Mouse (Mus musculus): ENCODE results near the gene Tent5b.
"Not testable (repeated sequence)": the region's sequence is repeated elsewhere in the genome, so short reads cannot be mapped to it uniquely, and the experiment has no call there.

The Tent5b gene

DNA sequence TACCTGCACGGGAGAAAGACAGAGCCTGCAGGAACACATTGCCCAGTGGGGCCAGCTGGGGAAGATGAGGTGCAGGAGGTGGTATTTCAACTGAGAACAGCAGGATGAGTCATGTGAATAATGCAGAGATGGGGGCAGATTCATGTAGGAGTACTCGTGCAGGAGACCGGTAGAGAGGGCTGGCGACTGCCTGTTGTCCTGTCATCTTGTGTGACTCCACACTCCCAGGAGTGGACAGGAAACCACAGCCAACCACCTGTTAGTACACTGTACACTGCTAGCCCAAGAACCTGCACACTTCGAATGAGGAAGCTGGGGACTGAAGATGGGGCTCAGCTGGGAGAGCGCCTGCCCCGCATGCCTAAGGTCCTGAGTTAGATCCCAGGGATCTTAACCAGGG lies 21.6 kb downstream of the Tent5b start:
- no peak for DNase-seq (ENCODE audit: low spot score in 2 of 2)

- no peak for DNase-seq (ENCODE audit: low spot score in 2 of 2)
These were observed 24.4 kb downstream of the Tent5b start for GRCm38 (mm10) chr4:133504300-133504699.

GRCm38 (mm10) chr4:133504755-133505485 lies 25.0 kb downstream of the Tent5b start:
- DNase-seq (ENCODE audit: low spot score in 2 of 2): no peak

GRCm38 (mm10) chr4:133506573-133506972 lies 26.6 kb downstream of the Tent5b start:
- no peak for DNase-seq (ENCODE audit: low spot score in 2 of 2)

- no peak for DNase-seq (ENCODE audit: low spot score in 2 of 2)
These were observed 29.1 kb downstream of the Tent5b start for GRCm38 (mm10) chr4:133508990-133509389.

DNA sequence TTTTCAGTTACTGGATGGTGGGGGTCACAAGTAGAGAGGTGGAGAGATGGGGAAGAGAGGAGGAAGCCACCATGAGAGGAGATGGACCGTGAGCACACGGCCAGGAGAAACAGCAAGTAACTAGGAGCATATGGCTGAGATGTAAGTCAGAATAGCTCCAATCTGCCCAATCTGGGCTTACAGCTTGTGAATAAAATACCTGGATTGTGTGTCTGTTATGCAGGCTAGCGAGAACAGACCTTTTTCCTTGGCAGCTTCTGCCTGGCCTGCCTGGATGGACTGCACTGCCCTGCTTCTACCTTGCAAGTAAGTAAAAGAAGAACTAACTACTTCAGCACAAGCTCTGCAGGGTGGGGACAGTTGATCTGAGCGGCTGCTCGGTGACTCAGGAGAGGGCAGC lies 31.1 kb downstream of the Tent5b start:
- no peak for DNase-seq (ENCODE audit: low spot score in 2 of 2)

DNA sequence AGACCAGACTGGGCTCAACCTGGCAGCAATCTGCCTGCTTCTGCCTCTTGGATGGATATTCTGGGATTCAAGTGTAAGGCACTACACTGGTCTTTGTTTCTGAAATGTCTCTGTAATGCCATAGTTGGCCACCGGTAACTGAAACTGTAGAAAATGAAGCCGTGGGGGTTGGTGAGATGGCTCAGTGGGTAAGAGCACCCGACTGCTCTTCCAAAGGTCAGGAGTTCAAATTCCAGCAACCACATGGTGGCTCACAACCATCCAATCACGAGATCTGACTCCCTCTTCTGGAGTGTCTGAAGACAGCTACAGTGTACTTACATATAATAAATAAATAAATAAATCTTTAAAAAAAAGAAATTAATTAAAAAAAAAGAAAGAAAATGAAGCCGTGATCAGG lies 32.6 kb downstream of the Tent5b start:
- DNase-seq (ENCODE audit: low spot score in 2 of 2): not testable (repeated sequence)

GRCm38 (mm10) chr4:133512972-133513371 lies 33.0 kb downstream of the Tent5b start:
- DNase-seq (ENCODE audit: low spot score in 2 of 2): peak; percentile 57 to 67

DNA sequence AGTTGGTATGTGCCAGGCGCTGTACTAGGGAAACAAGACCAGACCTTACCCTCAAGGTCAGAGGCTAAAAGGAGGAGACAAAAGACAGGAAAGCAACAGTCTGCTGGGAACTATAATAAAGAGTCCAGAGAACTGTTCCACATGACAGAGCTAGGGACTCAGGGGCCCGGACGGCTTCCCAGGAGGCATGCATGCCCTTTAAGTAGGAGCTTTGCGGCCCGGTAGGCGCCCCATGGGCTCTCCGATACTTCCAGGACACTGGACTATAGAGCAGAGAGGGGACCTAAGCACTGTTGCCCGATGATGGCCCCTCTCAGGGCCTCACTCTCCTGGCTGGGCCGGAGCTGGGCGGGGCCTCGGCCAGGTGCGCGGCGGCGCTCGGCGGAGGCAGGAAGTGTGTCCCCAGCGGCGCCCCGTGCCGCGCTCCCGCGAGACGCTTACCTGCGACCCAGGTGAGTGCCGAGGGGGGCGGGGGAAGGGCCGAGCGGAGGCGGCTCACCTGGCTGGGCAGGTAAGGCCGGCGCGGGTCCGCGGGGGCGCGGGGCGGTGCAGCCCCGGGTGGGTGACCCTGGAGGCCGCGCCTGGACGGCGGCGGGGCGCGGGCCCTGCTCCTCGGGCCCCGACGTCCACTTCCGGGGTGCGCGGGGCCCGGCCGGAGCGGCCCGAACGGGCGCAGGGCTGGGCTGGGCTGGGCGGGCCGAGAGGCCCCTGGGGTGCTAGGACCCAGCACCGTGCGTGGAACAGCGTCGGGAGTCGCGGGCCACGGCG lies 38.9 kb downstream of the Tent5b start, which contains the start of gene Kdf1:
TSS of gene Kdf1 (plus strand) at position 363 of the 768 bp plus-strand sequence.
- no peak for DNase-seq (ENCODE audit: low spot score in 2 of 2)

- DNase-seq (ENCODE audit: low spot score in 2 of 2): no peak
These were observed 39.4 kb downstream of the Tent5b start for GRCm38 (mm10) chr4:133519369-133519665.

GRCm38 (mm10) chr4:133521502-133521901 lies 41.6 kb downstream of the Tent5b start:
- DNase-seq (ENCODE audit: low spot score in 2 of 2): peak in 1 of 2 experiments; percentile 39

DNA sequence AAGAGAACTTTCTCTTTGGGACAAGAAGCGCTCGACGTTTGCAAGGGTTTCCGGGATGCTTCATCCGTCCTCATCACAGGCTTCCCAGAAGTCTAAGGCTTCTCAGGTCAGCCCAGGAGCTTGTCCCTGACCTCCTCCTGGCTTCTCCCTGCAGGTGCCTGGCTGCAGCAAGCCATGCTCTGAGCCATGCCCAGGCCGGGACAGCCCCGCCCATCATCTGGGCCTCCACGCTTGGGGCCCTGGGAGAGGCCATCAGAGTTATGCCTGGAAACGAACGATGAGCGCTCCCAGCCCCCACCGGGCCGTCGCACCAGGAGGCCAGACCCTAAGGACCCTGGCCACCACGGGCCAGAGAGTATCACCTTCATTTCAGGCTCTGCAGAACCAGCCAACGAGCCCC lies 47.9 kb downstream of the Tent5b start:
- no peak for DNase-seq (ENCODE audit: low spot score in 2 of 2)

DNA sequence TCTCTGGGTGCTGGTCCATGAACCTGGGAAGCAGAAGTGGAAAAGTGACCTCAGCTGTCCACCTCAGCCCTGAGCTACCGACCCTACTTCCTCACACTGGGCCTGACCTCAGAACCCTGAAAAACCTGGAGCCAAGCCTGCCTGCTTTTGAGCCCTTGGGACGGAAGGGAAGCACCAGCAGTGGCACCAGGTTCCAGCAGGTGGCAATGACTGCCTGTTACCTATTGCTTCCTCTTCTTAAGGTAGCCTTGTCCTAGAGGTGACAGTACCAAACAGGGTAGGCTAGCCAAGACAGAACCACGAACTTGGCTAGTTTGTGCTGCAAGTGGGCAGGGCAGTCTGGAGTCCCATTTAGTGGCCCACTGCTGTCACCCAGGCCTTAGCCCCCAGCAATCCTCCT lies 52.8 kb downstream of the Tent5b start:
- no peak for DNase-seq (ENCODE audit: low spot score in 2 of 2)

DNA sequence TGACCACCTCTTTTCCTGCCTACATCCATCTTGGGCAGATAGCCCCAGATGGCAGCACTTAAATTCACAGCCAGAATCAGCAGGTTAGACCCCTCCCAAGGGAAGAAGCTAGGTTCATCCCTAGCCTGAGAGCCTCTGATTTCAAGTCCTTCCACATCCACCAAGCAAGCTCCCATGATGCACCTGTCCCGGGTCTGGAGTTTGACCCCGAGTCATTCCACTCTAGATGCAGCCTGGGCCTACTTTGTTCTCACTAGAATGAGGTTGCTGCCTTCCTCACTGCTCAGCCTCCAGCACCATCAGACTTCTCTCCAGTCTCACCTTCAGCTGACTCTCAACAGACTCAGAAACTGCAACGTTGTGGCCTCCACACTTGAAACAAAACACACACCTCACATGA lies 56.1 kb downstream of the Tent5b start:
- DNase-seq (ENCODE audit: low spot score in 2 of 2): no peak

DNA sequence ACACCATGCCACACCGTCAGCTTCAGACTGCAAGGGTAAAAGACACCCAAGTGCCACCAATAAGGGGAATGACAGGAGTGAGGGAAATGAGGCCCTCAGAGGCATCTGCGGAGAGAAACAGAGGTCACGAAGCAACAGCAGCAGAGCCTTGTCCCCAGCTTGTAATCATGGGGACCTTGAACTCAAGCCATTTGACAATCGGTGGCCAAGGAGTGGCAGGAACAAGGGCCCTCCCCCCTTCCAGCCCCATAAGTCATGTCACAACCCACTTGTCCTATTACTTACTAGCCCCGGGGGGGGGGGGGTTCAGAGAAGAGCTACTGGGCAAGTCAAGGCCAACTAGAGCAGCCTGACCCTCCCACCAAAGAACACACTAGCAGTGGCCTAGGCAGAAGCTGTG lies 56.7 kb downstream of the Tent5b start:
- no peak for DNase-seq (ENCODE audit: low spot score in 2 of 2)
